In genomic region chr11:49793131-49793530, GRCm38 (mm10) we compare ENCODE assay signal across 9 mouse cellular contexts. TPM values are rescaled to one million over a fixed set of nuclear protein-coding genes. Genes with fewer than 3 reads are reported as not detected.
DNase-seq lines count a peak whose midpoint lies in the region; ATAC-seq lines count a peak whose summit lies in the region.
"Had no signal": no experiment of that assay in that cellular context is flagged by ENCODE, and none has a peak within 500 bp of the region (broad histone marks: within the 10 kb centered on the region; RNA-seq: fewer than 3 reads in every experiment).

No protein-coding gene starts in this region.

- H3K36me3 ChIP-seq in kidney, embryonic 15.5 days, result no peaks in the 10 kb centered on the region
- no peaks in the 10 kb centered on the region for H3K36me3 ChIP-seq in liver, embryonic 13.5 days

- no peak overlapping the region for H3K9ac ChIP-seq in kidney, embryonic 15.5 days
- H3K9ac ChIP-seq in liver, embryonic 13.5 days, result no peak overlapping the region

- H3K27ac ChIP-seq in kidney, embryonic 15.5 days, result no peak overlapping the region
- no peak overlapping the region for H3K27ac ChIP-seq in liver, embryonic 13.5 days

- H3K27me3 ChIP-seq in kidney, embryonic 15.5 days, result no peaks in the 10 kb centered on the region
- H3K27me3 ChIP-seq in liver, embryonic 13.5 days, result peaks cover 55% of the 10 kb centered on the region

- no peaks in the 10 kb centered on the region for H3K9me3 ChIP-seq in kidney, embryonic 15.5 days (replicated peaks)
- H3K9me3 ChIP-seq in liver, embryonic 13.5 days (replicated peaks), result no peaks in the 10 kb centered on the region

- no peak; the same call in 1 of the 2 replicates for ATAC-seq in kidney, embryonic 15.5 days (replicated peaks; ENCODE audit: low FRiP score)
- ATAC-seq in liver, embryonic 13.5 days (ENCODE audit: low read depth), result no peak
- ATAC-seq: Patski had no signal

- H3K4me2 ChIP-seq in kidney, embryonic 15.5 days, result peak overlapping the region; percentile 99
- H3K4me2 ChIP-seq in liver, embryonic 13.5 days, result peak overlapping the region; percentile 9; the same call in 1 of the 2 replicates

- 13% methylated on average over 14 of the region's 14 CpGs for WGBS in kidney, embryonic 15.5 days
- WGBS in liver, embryonic 13.5 days (ENCODE audit: insufficient replicate concordance), result 8% methylated on average over 14 of the region's 14 CpGs

- DNase-seq in kidney, adult 11 months, result no peak
- peak; percentile 11 for DNase-seq in NIH3T3 (ENCODE audit: low read depth)
- DNase-seq in gastrocnemius, adult 8-10 months (ENCODE audit: low spot score in 2 of 2), result peak; percentile 43 to 57
- no peak for DNase-seq in liver, embryonic 13.5 days
- DNase-seq in yolk sac, embryonic 10.5 days (ENCODE audit: low spot score), result no peak
- no peak for DNase-seq in frontal cortex, postnatal 36 days (ENCODE audit: low spot score in 2 of 2)
- no peak for DNase-seq in layer of hippocampus, postnatal 25 days (ENCODE audit: extremely low spot score in 1 of 2, low spot score in 1 of 2)

- peaks cover 25% of the 10 kb centered on the region for H3K4me1 ChIP-seq in kidney, embryonic 15.5 days
- peaks cover 19% of the 10 kb centered on the region for H3K4me1 ChIP-seq in liver, embryonic 13.5 days (replicated peaks)

- H3K4me3 ChIP-seq in kidney, embryonic 15.5 days (replicated peaks), result no peak overlapping the region
- H3K4me3 ChIP-seq in liver, embryonic 13.5 days (replicated peaks), result no peak overlapping the region

RNA-seq across cellular contexts. Expression of gene Gfpt2, which starts 0.8 kb away (rescaled TPM):
- 12.4 and 13.8 TPM in 2 replicates for polyA plus RNA-seq in kidney, embryonic 15.5 days (2015; fragmentation: Nextera tagmentation; extraction: Ambion mirVana)
- total RNA-seq in gastrocnemius, adult 8-10 months (2022), result 1 to 10 TPM; 3.0 to 6.9 (median 5.8) TPM
- polyA plus RNA-seq in liver, embryonic 13.5 days (2015; fragmentation: Nextera tagmentation; extraction: Ambion mirVana), result 1.6 and 1.8 TPM in 2 replicates
- 1 to 10 TPM; 4.2 to 5.6 TPM for total RNA-seq in layer of hippocampus, postnatal 25 days (2021)

RNA-seq across cellular contexts. Expression of gene Mapk9, which starts 53.4 kb away (rescaled TPM):
- 30.3 and 30.4 TPM in 2 replicates for polyA plus RNA-seq in kidney, embryonic 15.5 days (2015; fragmentation: Nextera tagmentation; extraction: Ambion mirVana)
- 10 to 100 TPM; 45.2 to 65.2 (median 53.8) TPM for total RNA-seq in gastrocnemius, adult 8-10 months (2022)
- 21.6 and 28.3 TPM in 2 replicates for polyA plus RNA-seq in liver, embryonic 13.5 days (2015; fragmentation: Nextera tagmentation; extraction: Ambion mirVana)
- 100 to 1,000 TPM; 138 to 149 TPM for total RNA-seq in layer of hippocampus, postnatal 25 days (2021)

Comparison
In these comparisons a context has a peak if more than half of its experiments do, and no peak if none do; other contexts are left out.
1. DNase-seq: peak in NIH3T3 (single experiment) and gastrocnemius, adult 8-10 months (2 of 2); none in kidney, adult 11 months (single experiment), liver, embryonic 13.5 days (single experiment), yolk sac, embryonic 10.5 days (single experiment), frontal cortex, postnatal 36 days (0 of 2) and layer of hippocampus, postnatal 25 days (0 of 2).